Mouse (Mus musculus) 3T3-L1 (cell line): ENCODE measurements around the gene Aldh3a1.

Source experiments
- DNase-seq: peaks from one replicate; pipeline ENCODE4 v3.0.0-alpha.2; 2015; ENCODE audit warnings: low read depth, low spot score

The Aldh3a1 gene

GRCm38 (mm10) chr11:61196616-61197353 is 10.6 kb upstream of the Aldh3a1 start:
- no peak for DNase-seq

- DNase-seq, result no peak
These were observed 9.4 kb upstream of the Aldh3a1 start for GRCm38 (mm10) chr11:61197935-61198334.

GRCm38 (mm10) chr11:61199620-61200362 is 7.5 kb upstream of the Aldh3a1 start:
- peak; percentile 76 for DNase-seq

GRCm38 (mm10) chr11:61202186-61202585 is 5.2 kb upstream of the Aldh3a1 start:
- no peak for DNase-seq

GRCm38 (mm10) chr11:61202810-61203209 is 4.5 kb upstream of the Aldh3a1 start:
- DNase-seq, result no peak

- DNase-seq, result no peak
These were observed 2.0 kb upstream of the Aldh3a1 start for GRCm38 (mm10) chr11:61205167-61205950.

GRCm38 (mm10) chr11:61206136-61206535 is 1.2 kb upstream of the Aldh3a1 start:
- no peak for DNase-seq

GRCm38 (mm10) chr11:61208316-61208715 is 979 bp downstream of the Aldh3a1 start:
- peak; percentile 46 for DNase-seq

GRCm38 (mm10) chr11:61212102-61212501 is 4.8 kb downstream of the Aldh3a1 start:
- DNase-seq, result no peak

- DNase-seq, result no peak
These were observed 8.6 kb downstream of the Aldh3a1 start for GRCm38 (mm10) chr11:61215936-61216335.

GRCm38 (mm10) chr11:61220156-61220881 is 13.0 kb downstream of the Aldh3a1 start:
- peak; percentile 66 for DNase-seq

GRCm38 (mm10) chr11:61222007-61222406 is 14.7 kb downstream of the Aldh3a1 start:
- no peak for DNase-seq

GRCm38 (mm10) chr11:61222971-61223745 is 15.8 kb downstream of the Aldh3a1 start:
- DNase-seq, result peak; percentile 42

GRCm38 (mm10) chr11:61224234-61224744 is 17.0 kb downstream of the Aldh3a1 start:
- no peak for DNase-seq

- DNase-seq, result no peak
These were observed 17.6 kb downstream of the Aldh3a1 start for GRCm38 (mm10) chr11:61224907-61225306.

GRCm38 (mm10) chr11:61225511-61225910 is 18.2 kb downstream of the Aldh3a1 start:
- no peak for DNase-seq

GRCm38 (mm10) chr11:61225941-61226412 is 18.6 kb downstream of the Aldh3a1 start:
- peak; percentile 26 for DNase-seq

- DNase-seq, result no peak
These were observed 20.5 kb downstream of the Aldh3a1 start for GRCm38 (mm10) chr11:61227816-61228215.

GRCm38 (mm10) chr11:61228406-61228805 is 21.1 kb downstream of the Aldh3a1 start:
- DNase-seq, result peak; percentile 70

- peak; percentile 87 for DNase-seq
These were observed 24.0 kb downstream of the Aldh3a1 start for GRCm38 (mm10) chr11:61231329-61231728.
